Mouse (Mus musculus) left cerebral cortex, postnatal 14 days (tissue): ENCODE measurements around the gene Mast4. TPM values are rescaled to one million over a fixed set of nuclear protein-coding genes. Genes with fewer than 3 reads are reported as not detected.

Experiments
- DNase-seq, 2 experiments: peaks; one replicate each; pipeline ENCODE4 v3.0.0; 2021 to 2022; ENCODE audit warnings: low spot score in 2 of 2, mixed read lengths in 1 of 2
- intact Hi-C: fragments of 180-260 bp; cut with DNase I; formaldehyde crosslinking; loops from one replicate; pipeline ENCODE4 v1.15.1; 2025
- total RNA-seq, 2 experiments: library from RNA; stranded (reverse); gene quantifications; 2 replicates each; pipeline ENCODE4 v1.2.3; 2021

Mast4 gene
- total RNA-seq, 2 experiments from 2014 or later, result 35.5 to 41.2 TPM

DNA sequence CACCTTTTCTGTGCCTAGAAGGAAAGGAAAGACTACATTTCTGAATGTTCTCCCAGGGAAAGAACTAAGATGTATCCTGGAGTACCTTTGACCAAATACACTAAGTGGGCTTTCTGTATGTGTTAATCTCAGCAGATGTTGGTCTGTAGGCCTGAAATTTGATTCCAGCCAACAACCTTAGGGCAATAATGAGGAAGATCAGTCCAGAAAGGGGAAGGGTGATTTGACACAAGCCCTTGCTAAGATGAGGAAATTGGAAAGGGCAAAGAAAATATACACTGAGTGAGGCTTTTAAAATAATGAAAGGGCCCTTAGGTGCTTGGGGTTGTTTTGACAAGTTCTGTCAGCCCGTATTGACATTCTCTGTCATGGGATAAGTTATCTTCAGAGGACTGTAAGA, 617.3 kb downstream of the Mast4 start:
- intact Hi-C loops, result no loop called here

GRCm38 (mm10) chr13:102700744-102701143, 633.6 kb downstream of the Mast4 start:
- intact Hi-C loops, result no loop called here
- DNase-seq, result no peak

More for the DNA sequence above, 617.3 kb downstream of the Mast4 start:
- DNase-seq, result no peak

GRCm38 (mm10) chr13:102700176-102700575, 634.1 kb downstream of the Mast4 start:
- intact Hi-C loops, result no loop called here
- DNase-seq, result no peak

DNA sequence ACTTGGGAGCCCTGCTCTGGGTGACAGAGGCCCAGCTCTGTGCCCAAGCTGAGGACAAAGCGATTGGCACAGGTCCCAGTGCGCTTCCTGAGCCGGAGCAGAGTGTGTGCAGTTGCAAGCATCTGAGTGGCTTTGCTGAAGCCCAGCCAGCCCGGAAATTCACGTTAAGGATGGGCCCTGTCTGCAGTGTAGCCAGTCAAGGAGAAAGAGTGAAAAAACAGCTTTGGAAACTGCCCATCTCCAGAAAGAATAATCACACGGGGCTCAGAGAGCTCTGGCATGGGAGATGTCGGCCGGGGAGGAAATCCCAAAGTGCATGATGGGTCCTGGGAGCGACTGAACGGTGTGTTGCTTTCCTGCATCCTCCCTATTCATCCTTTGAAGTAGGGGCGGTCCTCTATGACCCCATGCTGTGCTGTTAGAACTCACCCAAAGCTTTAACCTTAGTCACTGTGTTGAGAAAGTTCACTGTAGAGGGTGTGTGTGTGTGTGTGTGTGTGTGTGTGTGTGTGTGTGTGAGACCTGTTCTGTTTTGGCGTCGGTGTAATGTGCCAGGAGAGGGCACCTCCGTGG, 635.5 kb downstream of the Mast4 start:
- DNase-seq, result peak; percentile 26 to 65
- intact Hi-C loops, result no loop called here

GRCm38 (mm10) chr13:102698335-102698734, 636.0 kb downstream of the Mast4 start:
- DNase-seq, result no peak
- intact Hi-C loops, result no loop called here

- intact Hi-C loops, result no loop called here
- DNase-seq, result no peak
Observed at GRCm38 (mm10) chr13:102695121-102695905, 639.0 kb downstream of the Mast4 start.

DNA sequence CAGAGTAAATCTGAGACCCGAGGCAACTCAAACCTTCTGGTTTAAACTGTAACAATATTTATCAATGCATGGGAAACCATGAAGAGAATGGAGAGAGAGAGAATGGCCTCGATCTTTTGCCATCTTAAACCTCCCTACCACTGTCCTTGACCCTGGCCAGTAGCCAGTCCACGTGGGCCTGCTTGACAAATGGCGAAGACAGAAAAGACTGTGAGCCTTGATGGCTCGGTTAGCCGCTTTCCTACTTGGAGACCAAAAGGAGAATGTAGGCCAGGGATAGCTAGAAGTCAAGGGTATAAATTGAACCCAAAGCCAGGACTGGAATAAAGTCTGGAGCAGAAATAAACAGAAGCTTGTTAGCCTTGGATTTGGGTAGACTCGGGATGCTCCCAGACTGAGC, 640.1 kb downstream of the Mast4 start:
- intact Hi-C loops, result no loop called here

GRCm38 (mm10) chr13:102693341-102693801, 640.9 kb downstream of the Mast4 start, which contains the start of gene Cd180:
Gene Cd180, plus strand, starts transcription at chr13:102693558.
- intact Hi-C loops, result no loop called here
- no peak for DNase-seq

More for the DNA sequence above, 640.1 kb downstream of the Mast4 start:
- no peak for DNase-seq

GRCm38 (mm10) chr13:102691408-102692150, 642.7 kb downstream of the Mast4 start:
- DNase-seq, result no peak
- intact Hi-C loops, result no loop called here

GRCm38 (mm10) chr13:102690184-102690583, 644.1 kb downstream of the Mast4 start:
- intact Hi-C loops, result no loop called here
- DNase-seq, result no peak

DNA sequence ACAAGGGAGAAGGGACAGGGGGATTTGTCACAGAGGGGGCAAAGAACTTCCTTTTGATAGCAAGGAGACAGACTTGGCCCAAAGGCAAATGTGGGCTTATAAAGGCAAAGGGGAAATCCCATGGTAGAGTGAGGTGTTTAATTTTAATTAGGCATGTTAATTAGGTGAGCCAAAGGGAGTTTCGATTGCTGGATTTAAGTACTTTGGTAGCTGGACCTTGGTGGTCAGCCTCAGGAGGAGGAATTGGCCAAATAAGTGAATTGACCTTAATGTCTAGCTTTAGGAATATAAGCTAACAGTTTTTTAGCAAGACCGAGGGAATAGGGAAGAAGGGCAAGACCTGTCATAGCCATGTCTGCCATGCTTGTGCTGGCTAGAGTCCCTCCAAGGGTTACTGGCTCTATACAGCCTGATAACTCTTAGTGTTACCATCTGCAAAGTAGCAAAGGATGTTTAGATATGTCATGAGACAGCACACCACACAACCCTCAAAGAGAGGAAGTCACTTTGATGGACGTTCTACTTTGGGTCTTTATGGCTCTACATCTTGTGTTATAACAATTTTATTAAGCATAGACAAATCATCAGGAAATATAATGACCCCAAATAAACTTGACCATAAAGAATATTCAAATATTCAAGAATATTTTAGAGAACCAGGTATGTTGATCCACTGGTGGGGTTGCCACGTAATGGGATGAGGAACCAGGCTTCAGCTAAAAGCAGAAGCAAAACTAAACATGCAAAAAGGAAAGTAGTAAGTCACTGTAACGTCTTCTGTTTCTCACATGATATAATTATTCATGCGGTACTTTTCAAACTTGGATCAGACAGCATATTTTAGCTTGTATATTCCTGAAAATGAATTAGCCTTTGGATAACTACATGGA, 644.9 kb downstream of the Mast4 start:
- intact Hi-C loops, result no loop called here
- DNase-seq, result no peak

GRCm38 (mm10) chr13:102688121-102688520, 646.2 kb downstream of the Mast4 start:
- DNase-seq, result no peak
- intact Hi-C loops, result no loop called here

GRCm38 (mm10) chr13:102684890-102685289, 649.4 kb downstream of the Mast4 start:
- no peak for DNase-seq
- intact Hi-C loops, result no loop called here
